Mouse (Mus musculus): ENCODE measurements at regions not wholly inside any gene's neighbourhood (a gene's known extent, or its start where the extent isn't known, plus 50 kb on each side); places are given as distances from the start of the nearest gene placed in this dataset.

DNA sequence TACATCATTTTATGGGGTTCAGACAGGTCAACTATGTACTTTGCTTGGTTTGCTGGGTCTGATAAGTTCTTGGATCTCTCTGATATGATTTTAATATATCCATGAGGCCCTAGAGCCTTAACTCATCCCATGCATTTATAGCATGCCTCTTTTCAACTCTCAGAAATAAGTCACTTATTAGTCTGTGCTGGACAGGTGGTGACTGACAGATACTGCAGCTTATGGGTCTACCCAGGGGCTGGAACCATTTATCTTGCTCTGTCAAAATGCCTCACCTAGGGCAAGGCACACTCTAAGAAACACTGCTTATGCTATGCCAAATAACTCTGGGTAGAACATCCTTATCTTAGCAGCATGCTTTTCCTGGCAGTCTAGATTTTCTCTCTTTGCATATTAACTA lies 225.6 kb downstream of the Mbnl1 start:
- no peak overlapping the region for H3K4me2 ChIP-seq (ENCODE audit: low read depth, low read length, severe bottlenecking)
- no peak overlapping the region for H3K27ac ChIP-seq (ENCODE audit: low read depth, low read length)
- no peak for DNase-seq (ENCODE audit: low spot score)
- no peaks in the 10 kb centered on the region for H3K27me3 ChIP-seq (ENCODE audit: control insufficient read depth, insufficient read depth, low read length)
- no peak overlapping the region for H3K9ac ChIP-seq (ENCODE audit: low read length)
- no peak overlapping the region for H3K4me3 ChIP-seq (ENCODE audit: low read depth, low read length)
- no peaks in the 10 kb centered on the region for H3K4me1 ChIP-seq (replicated peaks; ENCODE audit: control insufficient read depth, insufficient read depth, low read length)
- H3K9me3 ChIP-seq (ENCODE audit: control insufficient read depth, low read length), result no peaks in the 10 kb centered on the region
- no peaks in the 10 kb centered on the region for H3K36me3 ChIP-seq (ENCODE audit: control insufficient read depth, insufficient read depth, low read length)
- ATAC-seq (replicated peaks; ENCODE audit: low FRiP score), result no peak

DNA sequence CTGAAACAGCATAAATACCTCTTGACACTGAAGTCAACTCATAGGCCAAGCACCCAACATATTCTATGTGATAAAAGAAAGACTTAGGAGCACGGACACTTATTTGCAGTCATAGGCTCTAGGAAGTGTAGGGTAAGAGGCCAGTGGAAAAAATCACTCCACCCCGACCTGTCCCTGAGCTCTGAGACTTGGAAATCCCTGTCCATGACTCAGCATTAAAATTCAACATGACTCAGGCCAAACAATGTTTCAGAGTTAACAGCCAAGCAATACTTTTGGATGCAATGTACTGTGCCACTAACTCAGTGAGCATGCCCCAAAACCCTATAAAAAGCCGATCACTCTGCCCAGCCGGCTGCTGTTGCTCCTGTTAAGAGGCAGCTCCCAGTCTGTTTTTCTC lies 234.5 kb downstream of the Mbnl1 start:
- Histone ChIP-seq H3K9ac (ENCODE audit: low read length) (no peak overlapping the region), H3K27ac (ENCODE audit: low read depth, low read length) (no peak overlapping the region), H3K4me1 (replicated peaks; ENCODE audit: control insufficient read depth, insufficient read depth, low read length) (no peaks in the 10 kb centered on the region), H3K36me3 (ENCODE audit: control insufficient read depth, insufficient read depth, low read length) (no peaks in the 10 kb centered on the region), H3K9me3 (ENCODE audit: control insufficient read depth, low read length) (no peaks in the 10 kb centered on the region), H3K4me2 (ENCODE audit: low read depth, low read length, severe bottlenecking) (no peak overlapping the region), H3K4me3 (ENCODE audit: low read depth, low read length) (no peak overlapping the region), H3K27me3 (ENCODE audit: control insufficient read depth, insufficient read depth, low read length) (no peaks in the 10 kb centered on the region)
- no peak for ATAC-seq (replicated peaks; ENCODE audit: low FRiP score)
- DNase-seq (ENCODE audit: low spot score), result no peak
- WGBS, result 86% methylated on average over 4 of the region's 4 CpGs

DNA sequence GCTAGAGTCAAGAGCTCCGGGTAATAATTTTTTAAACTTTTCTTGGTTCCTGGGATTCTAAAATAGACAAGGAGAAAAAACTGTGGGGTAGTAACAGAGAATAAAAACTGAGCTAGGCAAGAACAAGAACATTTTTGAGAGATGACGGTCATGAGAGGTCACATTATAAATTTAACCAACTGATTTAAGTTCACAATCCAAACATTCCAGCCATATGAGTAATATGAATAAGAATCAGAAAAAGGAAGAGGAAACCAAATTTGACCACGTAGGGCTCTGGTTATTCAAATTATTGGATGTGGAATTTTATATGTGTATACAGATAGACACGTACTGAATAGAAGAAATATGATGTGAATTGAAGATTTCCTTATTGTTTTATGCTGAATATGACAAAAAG lies 240.3 kb downstream of the Mbnl1 start:
- Histone ChIP-seq H3K9ac (ENCODE audit: low read length) (no peak overlapping the region), H3K27me3 (ENCODE audit: control insufficient read depth, insufficient read depth, low read length) (no peaks in the 10 kb centered on the region), H3K36me3 (ENCODE audit: control insufficient read depth, insufficient read depth, low read length) (no peaks in the 10 kb centered on the region), H3K4me2 (ENCODE audit: low read depth, low read length, severe bottlenecking) (no peak overlapping the region), H3K27ac (ENCODE audit: low read depth, low read length) (no peak overlapping the region), H3K4me1 (replicated peaks; ENCODE audit: control insufficient read depth, insufficient read depth, low read length) (no peaks in the 10 kb centered on the region), H3K9me3 (ENCODE audit: control insufficient read depth, low read length) (no peaks in the 10 kb centered on the region), H3K4me3 (ENCODE audit: low read depth, low read length) (no peak overlapping the region)
- 88% methylated on average over 4 of the region's 4 CpGs for WGBS
- ATAC-seq (replicated peaks; ENCODE audit: low FRiP score) (no peak), DNase-seq (ENCODE audit: low spot score) (no peak)

DNA sequence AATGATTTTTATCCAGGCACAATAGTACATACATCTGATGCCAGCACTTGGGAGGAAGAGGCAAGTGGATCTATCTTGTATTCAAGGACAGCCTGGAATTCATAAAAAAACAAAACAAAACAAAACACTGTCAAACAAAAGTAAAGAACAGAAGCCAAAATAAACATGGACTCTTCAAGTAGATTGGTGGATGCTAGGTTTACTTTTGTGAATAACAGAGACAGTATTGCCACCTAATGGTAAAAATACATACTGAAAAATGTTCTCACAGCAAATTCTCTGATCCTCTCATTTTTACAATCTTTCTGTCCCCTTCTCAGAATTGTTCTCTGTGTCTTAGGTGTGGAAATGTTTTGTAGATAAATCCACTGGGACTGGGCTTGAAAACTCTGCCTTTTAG lies 247.7 kb downstream of the Mbnl1 start:
- Histone ChIP-seq H3K9ac (ENCODE audit: low read length) (no peak overlapping the region), H3K4me1 (replicated peaks; ENCODE audit: control insufficient read depth, insufficient read depth, low read length) (no peaks in the 10 kb centered on the region), H3K4me3 (ENCODE audit: low read depth, low read length) (no peak overlapping the region), H3K4me2 (ENCODE audit: low read depth, low read length, severe bottlenecking) (no peak overlapping the region), H3K36me3 (ENCODE audit: control insufficient read depth, insufficient read depth, low read length) (no peaks in the 10 kb centered on the region), H3K27me3 (ENCODE audit: control insufficient read depth, insufficient read depth, low read length) (no peaks in the 10 kb centered on the region), H3K27ac (ENCODE audit: low read depth, low read length) (no peak overlapping the region), H3K9me3 (ENCODE audit: control insufficient read depth, low read length) (no peaks in the 10 kb centered on the region)
- ATAC-seq (replicated peaks; ENCODE audit: low FRiP score) (no peak), DNase-seq (ENCODE audit: low spot score) (no peak)

DNA sequence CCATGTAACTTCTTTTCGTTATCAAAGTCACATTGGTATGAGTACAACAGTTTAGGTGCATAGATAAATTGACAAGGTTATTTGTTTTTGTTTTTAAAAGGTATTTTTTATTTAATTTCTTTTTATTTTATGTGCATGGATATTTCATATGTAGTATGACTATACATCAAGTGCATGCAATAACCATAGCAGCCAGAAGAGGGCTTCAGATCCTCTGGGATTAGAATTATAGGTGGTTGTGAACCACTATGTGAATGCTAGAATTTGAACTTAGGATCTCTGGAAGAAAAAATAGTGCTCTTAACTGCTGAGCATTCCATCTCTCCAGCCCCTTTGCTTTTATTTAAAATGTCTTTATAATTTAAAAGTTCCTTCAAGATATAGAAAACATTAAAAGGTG lies 258.7 kb downstream of the Mbnl1 start:
- 83% methylated on average over 1 of the region's 1 CpGs for WGBS
- Histone ChIP-seq H3K36me3 (ENCODE audit: control insufficient read depth, insufficient read depth, low read length) (no peaks in the 10 kb centered on the region), H3K4me3 (ENCODE audit: low read depth, low read length) (no peak overlapping the region), H3K27ac (ENCODE audit: low read depth, low read length) (no peak overlapping the region), H3K4me2 (ENCODE audit: low read depth, low read length, severe bottlenecking) (no peak overlapping the region), H3K9me3 (ENCODE audit: control insufficient read depth, low read length) (no peaks in the 10 kb centered on the region), H3K9ac (ENCODE audit: low read length) (no peak overlapping the region), H3K27me3 (ENCODE audit: control insufficient read depth, insufficient read depth, low read length) (no peaks in the 10 kb centered on the region), H3K4me1 (replicated peaks; ENCODE audit: control insufficient read depth, insufficient read depth, low read length) (no peaks in the 10 kb centered on the region)
- no peak for DNase-seq (ENCODE audit: low spot score)
- no peak for ATAC-seq (replicated peaks; ENCODE audit: low FRiP score)

DNA sequence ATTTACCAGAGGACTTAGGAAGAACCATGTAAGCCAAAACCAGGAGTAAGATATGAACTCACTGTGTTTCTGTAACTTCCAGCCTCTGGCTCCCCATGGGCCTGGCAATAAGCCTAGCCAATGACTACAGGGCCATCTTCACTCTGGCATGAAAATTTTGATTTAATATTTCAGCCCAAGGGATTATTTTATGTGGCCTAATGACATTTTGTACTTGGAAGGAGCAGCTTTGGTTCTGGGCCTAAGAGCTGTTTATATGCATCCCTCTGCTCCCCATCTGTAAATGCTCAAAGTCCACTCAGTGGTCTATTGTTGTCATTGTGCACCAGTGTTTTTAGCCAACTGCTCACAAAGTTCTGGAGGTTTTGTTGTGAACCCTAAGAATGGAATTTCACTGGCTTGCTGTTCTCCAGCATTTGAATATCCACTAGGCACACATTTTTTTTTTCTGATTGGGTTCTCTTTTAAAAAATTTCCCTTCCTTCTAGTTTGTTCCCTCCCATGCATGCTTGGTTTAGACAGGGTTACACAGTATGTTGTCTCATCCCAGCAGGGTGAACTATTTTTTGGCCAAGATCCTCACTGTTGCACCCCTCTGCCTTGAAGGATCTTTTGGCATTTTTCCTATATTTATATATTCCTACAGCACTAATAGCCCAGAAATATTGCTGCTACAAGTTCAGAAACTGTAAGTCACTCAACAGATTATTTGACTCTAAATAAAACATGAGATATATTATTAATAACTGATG lies 261.9 kb upstream of the P2ry1 start:
- Histone ChIP-seq H3K9me3 (ENCODE audit: control insufficient read depth, low read length) (no peaks in the 10 kb centered on the region), H3K4me2 (ENCODE audit: low read depth, low read length, severe bottlenecking) (no peak overlapping the region), H3K27me3 (ENCODE audit: control insufficient read depth, insufficient read depth, low read length) (no peaks in the 10 kb centered on the region), H3K4me3 (ENCODE audit: low read depth, low read length) (no peak overlapping the region), H3K9ac (ENCODE audit: low read length) (no peak overlapping the region), H3K36me3 (ENCODE audit: control insufficient read depth, insufficient read depth, low read length) (no peaks in the 10 kb centered on the region), H3K27ac (ENCODE audit: low read depth, low read length) (no peak overlapping the region), H3K4me1 (replicated peaks; ENCODE audit: control insufficient read depth, insufficient read depth, low read length) (no peaks in the 10 kb centered on the region)
- ATAC-seq (replicated peaks; ENCODE audit: low FRiP score), result no peak
- DNase-seq (ENCODE audit: low spot score), result no peak

DNA sequence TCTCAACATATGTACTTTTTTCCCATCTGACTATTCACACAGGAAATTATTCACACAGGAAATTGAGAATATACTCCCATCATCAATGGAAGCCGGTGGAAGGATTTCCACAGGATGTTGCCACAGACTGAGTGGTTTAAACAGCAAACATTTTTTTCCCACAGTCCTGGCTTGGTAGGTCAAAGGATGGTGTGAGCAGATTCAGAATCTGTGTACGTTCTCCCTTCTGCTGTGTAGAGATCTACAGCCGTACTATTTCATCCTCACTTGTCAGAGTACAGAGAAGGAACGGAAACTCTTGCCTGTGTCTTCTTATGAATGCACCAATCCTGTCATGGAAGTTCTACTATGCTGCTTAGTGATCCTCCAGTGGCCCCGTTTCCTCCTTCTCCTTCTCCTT lies 261.2 kb upstream of the P2ry1 start:
- WGBS, result 91% methylated on average over 5 of the region's 5 CpGs
- DNase-seq (ENCODE audit: low spot score), result no peak
- Histone ChIP-seq H3K27ac (ENCODE audit: low read depth, low read length) (no peak overlapping the region), H3K4me1 (replicated peaks; ENCODE audit: control insufficient read depth, insufficient read depth, low read length) (no peaks in the 10 kb centered on the region), H3K9ac (ENCODE audit: low read length) (no peak overlapping the region), H3K4me3 (ENCODE audit: low read depth, low read length) (no peak overlapping the region), H3K36me3 (ENCODE audit: control insufficient read depth, insufficient read depth, low read length) (no peaks in the 10 kb centered on the region), H3K9me3 (ENCODE audit: control insufficient read depth, low read length) (no peaks in the 10 kb centered on the region), H3K27me3 (ENCODE audit: control insufficient read depth, insufficient read depth, low read length) (no peaks in the 10 kb centered on the region), H3K4me2 (ENCODE audit: low read depth, low read length, severe bottlenecking) (no peak overlapping the region)
- ATAC-seq (replicated peaks; ENCODE audit: low FRiP score), result no peak

DNA sequence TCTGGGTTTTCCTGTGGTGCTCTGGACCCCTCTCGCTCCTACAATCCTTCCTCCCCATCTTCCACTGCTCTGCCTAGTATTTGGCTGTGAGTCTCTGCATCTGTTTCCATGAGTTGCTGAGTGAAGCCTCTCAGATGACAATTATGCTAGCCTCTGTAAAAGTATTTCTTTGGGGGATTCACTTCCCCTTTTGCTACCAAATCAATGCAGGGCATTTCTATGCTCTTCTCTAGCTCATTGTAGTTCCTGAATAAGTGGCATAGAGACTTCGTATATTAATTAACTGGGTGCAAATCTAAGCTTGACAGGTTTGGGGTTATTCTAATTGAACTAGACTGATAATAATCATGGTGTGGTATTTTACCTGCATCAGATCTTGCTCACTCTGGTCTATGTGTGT lies 260.4 kb upstream of the P2ry1 start:
- H3K4me3 ChIP-seq (ENCODE audit: low read depth, low read length), result no peak overlapping the region
- no peak for ATAC-seq (replicated peaks; ENCODE audit: low FRiP score)
- no peaks in the 10 kb centered on the region for H3K9me3 ChIP-seq (ENCODE audit: control insufficient read depth, low read length)
- H3K27ac ChIP-seq (ENCODE audit: low read depth, low read length), result no peak overlapping the region
- H3K4me1 ChIP-seq (replicated peaks; ENCODE audit: control insufficient read depth, insufficient read depth, low read length), result no peaks in the 10 kb centered on the region
- no peak overlapping the region for H3K9ac ChIP-seq (ENCODE audit: low read length)
- no peaks in the 10 kb centered on the region for H3K27me3 ChIP-seq (ENCODE audit: control insufficient read depth, insufficient read depth, low read length)
- H3K4me2 ChIP-seq (ENCODE audit: low read depth, low read length, severe bottlenecking), result no peak overlapping the region
- H3K36me3 ChIP-seq (ENCODE audit: control insufficient read depth, insufficient read depth, low read length), result no peaks in the 10 kb centered on the region
- WGBS, result 87% methylated on average over 2 of the region's 2 CpGs
- no peak for DNase-seq (ENCODE audit: low spot score)

DNA sequence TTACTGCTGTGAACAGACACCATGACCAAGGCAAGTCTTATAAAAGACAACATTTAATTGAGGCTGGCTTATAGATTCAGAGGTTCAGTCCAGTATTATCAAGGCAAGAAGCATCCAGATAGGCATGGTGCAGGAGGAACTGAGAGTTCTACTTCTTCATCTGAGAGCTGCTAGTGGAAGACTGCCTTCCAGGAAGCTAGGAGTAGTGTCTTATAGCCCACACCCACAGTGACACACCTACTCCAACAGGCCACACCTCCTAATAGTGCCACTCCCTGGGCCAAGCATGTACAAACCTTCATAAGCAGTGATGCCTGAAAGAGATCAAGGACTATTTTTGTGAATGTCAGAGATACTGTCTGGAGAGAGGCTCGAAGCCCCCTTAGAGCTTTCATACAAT lies 257.5 kb upstream of the P2ry1 start:
- Histone ChIP-seq H3K4me2 (ENCODE audit: low read depth, low read length, severe bottlenecking) (no peak overlapping the region), H3K9ac (ENCODE audit: low read length) (no peak overlapping the region), H3K4me1 (replicated peaks; ENCODE audit: control insufficient read depth, insufficient read depth, low read length) (no peaks in the 10 kb centered on the region), H3K9me3 (ENCODE audit: control insufficient read depth, low read length) (no peaks in the 10 kb centered on the region), H3K27me3 (ENCODE audit: control insufficient read depth, insufficient read depth, low read length) (no peaks in the 10 kb centered on the region), H3K4me3 (ENCODE audit: low read depth, low read length) (no peak overlapping the region), H3K27ac (ENCODE audit: low read depth, low read length) (no peak overlapping the region), H3K36me3 (ENCODE audit: control insufficient read depth, insufficient read depth, low read length) (no peaks in the 10 kb centered on the region)
- no peak for ATAC-seq (replicated peaks; ENCODE audit: low FRiP score)
- 91% methylated on average over 1 of the region's 1 CpGs for WGBS
- no peak for DNase-seq (ENCODE audit: low spot score)

Measured in forebrain, embryonic 11.5 days (tissue).